Mouse (Mus musculus): ENCODE data around the gene Atp5s.

GRCm38 (mm10) chr12:69698352-69698751, 26.4 kb upstream of the Atp5s start:
- TF ChIP-seq CTCF (IDR thresholded peaks at IDR 0.05; ENCODE audit: low read depth) (no peak), EP300 (optimal IDR thresholded peaks at IDR 0.05) (no peak)
